Mouse (Mus musculus) kidney, adult 2 months (tissue): ENCODE data around the gene Inka2. TPM values are rescaled to one million over a fixed set of nuclear protein-coding genes. Genes with fewer than 3 reads are reported as not detected.

Experiments
- DNase-seq: peaks from one replicate; pipeline ENCODE4 v3.0.0; 2021
- H3K27ac ChIP-seq: fragments of 200-500 bp; 2 replicates; pipeline ENCODE4 v1.5.1; 2012; ENCODE audit warnings: low read depth, low read length, control low read depth, inconsistent platforms; ENCODE audit not compliant: insufficient read depth
- H3K27me3 ChIP-seq: fragments of 200-500 bp; replicated peaks from 2 replicates; pipeline ENCODE4 v1.6.1; 2012; ENCODE audit warnings: mild to moderate bottlenecking, moderate library complexity, low read length, inconsistent platforms; ENCODE audit not compliant: control insufficient read depth, insufficient read depth
- H3K36me3 ChIP-seq: fragments of 200-500 bp; 2 replicates; pipeline ENCODE4 v1.6.1; 2012; ENCODE audit warnings: mild to moderate bottlenecking, moderate library complexity, low read length, inconsistent platforms; ENCODE audit not compliant: control insufficient read depth, insufficient read depth
- H3K4me1 ChIP-seq: fragments of 200-500 bp; 2 replicates; pipeline ENCODE4 v1.6.1; 2011; ENCODE audit warnings: low read length; ENCODE audit not compliant: control insufficient read depth, insufficient read depth
- H3K4me3 ChIP-seq: fragments of 200-500 bp; 2 replicates; pipeline ENCODE4 v1.5.1; 2011; ENCODE audit warnings: mild to moderate bottlenecking, low read depth, low read length, control low read depth; ENCODE audit not compliant: insufficient read depth
- CTCF ChIP-seq: fragments of 200-500 bp; conservative IDR thresholded peaks from 2 replicates; pipeline ENCODE4 v1.5.1; 2011; ENCODE audit warnings: low read depth, mild to moderate bottlenecking, control low read depth, low read length, moderate library complexity, mixed read lengths; ENCODE audit not compliant: insufficient read depth, insufficient read length
- POLR2A ChIP-seq: fragments of 200-500 bp; IDR thresholded peaks from one replicate; pipeline ENCODE4 v1.6.1; 2011; ENCODE audit warnings: low read depth, low read length, control low read depth
- WGBS: fragments of 180-500 bp; shearing (Covaris S2); methylation state at CpG from one replicate; pipeline ENCODE4 v1.1.7; 2018; 5-methylcytosine and 5-hydroxymethylcytosine counted together
- polyA plus RNA-seq: library from polyadenylated mRNA; depleted of rRNA; stranded (reverse); fragments of >200 nt; gene quantifications from 2 replicates; pipeline ENCODE4 v1.2.3, GENCODE M21; 2012

Gene Inka2
- polyA plus RNA-seq, 1 experiment: 0.64 TPM

DNA sequence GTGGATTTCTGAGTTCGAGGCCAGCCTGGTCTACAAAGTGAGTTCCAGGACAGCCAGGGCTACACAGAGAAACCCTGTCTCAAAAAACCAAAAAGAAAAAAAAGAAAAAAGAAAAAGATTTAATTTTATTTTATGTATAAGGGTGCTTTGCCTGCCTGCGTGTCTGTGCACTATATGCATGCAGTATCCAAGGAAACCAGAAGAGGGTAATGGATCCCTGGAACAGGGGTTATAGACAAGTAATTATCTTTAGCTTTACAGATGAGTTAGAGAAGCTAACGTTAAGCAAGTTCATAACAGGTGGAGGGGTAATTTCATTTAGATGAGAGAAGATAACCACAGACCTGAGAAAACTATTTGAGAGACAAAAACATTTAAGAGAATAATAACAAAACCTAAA, 49.8 kb downstream of the Inka2 start:
- Histone ChIP-seq H3K4me3 (no peak overlapping the region), H3K27ac (no peak overlapping the region), H3K4me1 (peaks cover 2% of the 10 kb centered on the region; the same call in 1 of the 2 replicates), H3K27me3 (no peaks in the 10 kb centered on the region), H3K36me3 (peaks cover 1% of the 10 kb centered on the region; the same call in 1 of the 2 replicates)
- TF ChIP-seq POLR2A (no peak), CTCF (no peak)
- WGBS: 81% methylated on average over 3 of the region's 3 CpGs
- DNase-seq: no peak

DNA sequence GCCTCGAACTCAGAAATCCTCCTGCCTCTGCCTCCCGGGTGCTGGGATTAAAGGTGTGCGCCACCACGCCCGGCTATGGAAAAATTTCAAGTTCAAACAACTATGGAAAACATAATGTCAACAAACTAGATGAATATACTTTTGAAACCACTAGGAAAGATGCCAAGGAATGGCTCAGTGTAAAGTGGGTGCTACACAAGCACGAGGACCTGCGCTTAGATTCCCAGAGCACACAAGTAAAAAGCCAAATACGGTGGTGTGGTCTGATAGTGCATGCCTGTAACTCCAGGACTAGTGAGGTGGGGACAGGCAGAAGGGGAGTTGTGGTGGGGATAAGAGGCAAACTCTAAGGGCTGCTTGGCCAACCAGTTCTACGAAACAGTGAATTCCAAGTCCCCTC, 50.7 kb downstream of the Inka2 start:
- TF ChIP-seq CTCF (no peak), POLR2A (no peak)

DNA sequence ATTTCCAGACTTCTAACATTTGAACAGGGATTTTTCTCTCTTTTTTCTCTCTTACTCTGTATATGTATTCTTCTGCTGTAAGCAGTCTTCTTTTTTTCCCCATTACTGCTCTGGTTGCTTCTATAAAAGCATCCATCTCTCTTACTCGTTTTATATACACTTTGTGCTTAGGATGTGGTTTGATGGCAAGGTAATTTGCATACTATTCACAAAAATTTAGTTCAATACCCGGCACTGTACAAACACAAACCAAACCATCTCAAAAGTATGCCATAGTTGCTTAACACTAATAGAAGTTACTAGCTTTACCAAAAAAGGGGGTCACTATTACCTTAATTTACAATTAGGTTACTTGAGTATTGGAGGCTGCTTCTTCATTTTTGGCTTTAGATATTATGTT, 52.1 kb downstream of the Inka2 start:
- Histone ChIP-seq H3K27me3 (no peaks in the 10 kb centered on the region), H3K27ac (no peak overlapping the region), H3K4me1 (peaks cover 2% of the 10 kb centered on the region; the same call in 1 of the 2 replicates), H3K36me3 (no peaks in the 10 kb centered on the region), H3K4me3 (no peak overlapping the region)
- TF ChIP-seq CTCF (no peak), POLR2A (no peak)
- no peak for DNase-seq
- WGBS: 69% methylated on average over 2 of the region's 2 CpGs

More for the DNA sequence above, 50.7 kb downstream of the Inka2 start:
- DNase-seq: no peak
- Histone ChIP-seq H3K4me1 (peaks cover 2% of the 10 kb centered on the region; the same call in 1 of the 2 replicates), H3K27me3 (no peaks in the 10 kb centered on the region), H3K27ac (no peak overlapping the region), H3K4me3 (no peak overlapping the region), H3K36me3 (no peaks in the 10 kb centered on the region)
- 96% methylated on average over 9 of the region's 9 CpGs for WGBS

DNA sequence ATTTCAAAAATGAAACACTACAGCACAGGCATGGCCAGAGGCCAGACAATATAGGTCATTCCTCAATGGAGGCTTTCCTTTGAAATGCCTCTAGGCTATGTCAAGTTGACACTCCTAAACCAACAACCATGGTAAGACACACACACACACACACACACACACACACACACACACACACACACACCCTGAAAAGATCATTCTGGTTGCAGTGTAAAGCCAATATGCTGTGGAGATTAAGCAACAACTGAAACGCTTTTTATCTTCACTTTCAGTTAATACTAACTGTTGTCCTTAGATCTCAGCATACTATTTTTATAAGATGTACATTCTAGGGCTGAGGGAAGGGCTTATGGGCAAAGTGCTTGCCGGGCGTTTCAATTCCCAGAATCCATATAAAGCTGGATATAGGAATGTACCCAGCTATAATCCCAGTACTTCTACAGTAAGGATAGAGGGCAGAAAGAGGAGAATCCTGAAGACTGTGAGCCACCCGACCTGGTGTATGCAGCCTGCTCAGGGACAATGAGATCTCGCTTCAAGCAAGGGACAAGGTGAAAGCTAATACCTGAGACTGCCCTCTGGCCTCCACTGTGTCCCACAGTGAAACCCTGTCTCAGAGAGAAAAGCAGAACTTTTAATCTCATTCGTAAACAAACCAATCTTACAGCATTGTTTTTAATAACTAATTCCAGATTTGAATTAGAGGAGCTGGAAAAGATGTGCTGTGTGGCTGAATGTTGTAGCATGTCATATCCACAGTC, 53.1 kb downstream of the Inka2 start:
- Histone ChIP-seq H3K27me3 (no peaks in the 10 kb centered on the region), H3K36me3 (no peaks in the 10 kb centered on the region), H3K4me1 (peaks cover 2% of the 10 kb centered on the region; the same call in 1 of the 2 replicates), H3K4me3 (no peak overlapping the region), H3K27ac (no peak overlapping the region)
- 66% methylated on average over 6 of the region's 6 CpGs for whole genome bisulfite sequencing
- TF ChIP-seq CTCF (no peak), POLR2A (no peak)
- DNase-seq: no peak

DNA sequence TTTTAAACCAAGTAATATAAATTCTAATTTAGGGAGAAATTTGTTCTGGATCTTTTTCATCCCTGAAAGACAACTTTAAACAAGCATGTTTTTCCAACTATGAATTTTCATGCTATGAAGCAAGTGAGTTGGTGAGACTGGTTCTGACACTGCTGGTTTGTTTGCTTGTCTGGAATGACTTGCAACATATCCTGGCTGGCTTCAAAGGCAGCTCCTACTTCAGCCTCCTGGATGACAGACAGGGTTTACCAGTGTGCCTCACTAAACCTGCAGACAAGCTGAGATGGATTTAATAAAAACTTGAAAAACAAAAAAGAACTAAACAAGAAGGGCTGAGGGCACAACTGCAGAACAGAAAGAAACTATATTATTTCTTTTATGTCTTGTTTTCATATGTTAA, 53.7 kb downstream of the Inka2 start:
- no peak overlapping the region for H3K27ac ChIP-seq
- no peaks in the 10 kb centered on the region for H3K27me3 ChIP-seq
- DNase-seq: no peak
- TF ChIP-seq CTCF (no peak), POLR2A (no peak)
- H3K36me3 ChIP-seq: no peaks in the 10 kb centered on the region
- peaks cover 2% of the 10 kb centered on the region; the same call in 1 of the 2 replicates for H3K4me1 ChIP-seq
- H3K4me3 ChIP-seq: no peak overlapping the region

DNA sequence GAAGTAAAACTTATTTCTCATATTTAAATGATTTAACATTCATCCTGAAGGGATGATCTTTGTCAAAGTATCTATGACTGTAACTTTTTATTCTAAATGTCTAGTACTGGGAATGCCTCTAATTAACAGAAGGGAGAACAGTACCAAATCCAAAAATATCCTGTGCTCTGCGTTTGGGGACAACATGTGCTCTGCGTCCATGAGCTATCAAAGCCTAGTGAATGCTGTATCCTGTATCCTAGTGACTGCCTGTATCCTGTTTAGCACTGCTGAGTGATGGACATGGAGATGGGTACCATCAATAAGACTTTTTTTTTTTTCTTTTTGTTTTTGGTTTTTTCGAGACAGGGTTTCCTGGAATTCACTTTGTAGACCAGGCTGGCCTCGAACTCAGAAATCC, 54.3 kb downstream of the Inka2 start:
- Histone ChIP-seq H3K4me1 (peaks cover 7% of the 10 kb centered on the region), H3K36me3 (no peaks in the 10 kb centered on the region), H3K27me3 (no peaks in the 10 kb centered on the region), H3K4me3 (no peak overlapping the region), H3K27ac (no peak overlapping the region)
- 62% methylated on average over 4 of the region's 4 CpGs for WGBS
- DNase-seq: no peak
- no peak for TF ChIP-seq POLR2A
- no peak for TF ChIP-seq CTCF

DNA sequence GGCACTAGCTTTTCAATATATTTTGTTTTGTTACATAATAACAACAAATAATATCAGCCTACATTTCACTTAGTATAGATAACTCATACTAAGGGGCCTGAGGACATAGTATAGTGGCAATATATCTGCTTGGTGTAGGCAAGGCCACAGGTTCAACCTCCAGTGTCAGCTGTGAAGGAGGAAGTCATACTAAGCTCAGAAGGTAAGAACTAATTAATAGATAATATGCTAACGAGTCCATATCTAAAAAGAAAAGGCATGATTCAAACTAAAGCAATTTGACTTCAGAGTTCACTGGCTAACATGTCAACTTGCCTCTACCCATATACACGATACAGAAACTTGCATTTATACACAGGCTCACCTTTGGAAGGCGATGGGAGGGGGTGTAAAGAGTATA, 55.7 kb downstream of the Inka2 start:
- no peak for DNase-seq
- no peaks in the 10 kb centered on the region for H3K27me3 ChIP-seq
- H3K36me3 ChIP-seq: no peaks in the 10 kb centered on the region
- H3K4me3 ChIP-seq: no peak overlapping the region
- peaks cover 7% of the 10 kb centered on the region for H3K4me1 ChIP-seq
- no peak overlapping the region for H3K27ac ChIP-seq
- WGBS: 95% methylated on average over 3 of the region's 3 CpGs
- TF ChIP-seq CTCF (no peak), POLR2A (no peak)
